Mouse (Mus musculus): ENCODE data around the gene Dnajc6. TPM values are rescaled to one million over a fixed set of nuclear protein-coding genes. Genes with fewer than 3 reads are reported as not detected.
A peak's percentile ranks its signal among the peaks of the same experiment; 100 is the strongest.

Dnajc6 gene
- polyA plus RNA-seq, 1 experiment, result 0.07 TPM

DNA sequence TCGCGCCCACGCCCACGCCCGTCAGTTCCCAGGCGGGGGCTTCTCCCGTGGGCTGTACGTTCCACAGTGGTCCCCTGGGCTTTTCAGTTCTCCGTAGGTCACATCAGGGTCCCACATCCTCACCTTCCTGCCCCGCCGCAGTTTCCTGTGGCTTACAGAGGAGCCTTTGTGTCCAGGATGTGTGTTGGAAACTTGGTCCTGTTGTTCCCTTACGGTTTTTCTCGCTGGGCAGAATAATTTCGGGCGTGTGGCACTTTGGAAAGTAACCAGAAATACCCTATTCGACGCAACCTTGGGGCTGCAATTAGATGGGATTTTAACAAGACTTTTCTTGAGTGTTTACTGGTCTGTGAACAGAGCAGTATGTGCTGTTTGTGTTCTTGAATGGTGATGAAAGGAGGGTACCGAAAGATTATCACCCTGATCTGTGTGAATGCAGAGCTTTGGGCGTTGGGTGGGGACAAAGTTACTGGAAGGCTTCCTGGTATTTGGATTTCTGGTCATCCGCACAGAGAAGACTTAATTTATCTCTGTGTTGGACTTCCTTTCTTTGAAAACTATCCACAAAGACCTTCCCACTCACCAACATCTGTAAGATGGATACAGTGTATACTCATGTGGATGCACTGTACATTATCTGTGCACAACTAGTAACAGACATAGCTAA is 151.7 kb downstream of the Dnajc6 start:
- Histone ChIP-seq H3ac (ENCODE audit: control insufficient read depth, insufficient read length) (peak overlapping the region; percentile 41), H3K4me3 (peak overlapping the region; percentile 52)
- TF ChIP-seq CEBPB (IDR thresholded peaks at IDR 0.05; ENCODE audit: insufficient read depth, poor library complexity, severe bottlenecking) (no peak), TCF3 (IDR thresholded peaks at IDR 0.05; ENCODE audit: insufficient read length, low read depth) (no peak)

DNA sequence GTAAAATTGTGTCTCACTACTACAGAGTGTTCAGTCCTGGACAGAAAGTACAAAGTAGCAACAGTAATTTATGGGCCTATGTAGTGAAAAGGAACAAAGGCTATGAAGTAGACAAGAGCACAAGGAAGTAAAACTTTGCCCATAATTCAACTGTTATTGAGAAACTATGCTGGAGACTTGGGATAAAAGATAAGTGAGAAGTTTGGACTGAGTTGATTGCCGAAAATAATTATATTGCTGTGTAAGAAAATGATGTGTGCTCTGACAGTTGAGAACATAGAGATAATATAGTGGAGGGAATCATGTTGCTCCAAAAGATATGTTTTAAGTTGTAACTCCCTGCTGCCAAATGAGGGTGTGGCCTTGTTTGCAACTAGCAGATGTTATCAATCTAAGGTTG is 152.3 kb downstream of the Dnajc6 start:
- H3K4me3 ChIP-seq, result peak overlapping the region; percentile 52
- H3K4me2 ChIP-seq (ENCODE audit: low read depth), result peak overlapping the region; percentile 70
- peak overlapping the region; percentile 41 for H3ac ChIP-seq (ENCODE audit: control insufficient read depth, insufficient read length)

More for the DNA sequence above, 151.7 kb downstream of the Dnajc6 start:
- no peaks in the 10 kb centered on the region for H3K27me3 ChIP-seq (ENCODE audit: control insufficient read depth, insufficient read depth, insufficient read length)
- H3K4me2 ChIP-seq (ENCODE audit: low read depth), result peak overlapping the region; percentile 70
- H3K36me3 ChIP-seq (ENCODE audit: control insufficient read depth, insufficient read depth), result no peaks in the 10 kb centered on the region
- peaks cover 26% of the 10 kb centered on the region for H3K79me2 ChIP-seq (ENCODE audit: control insufficient read depth, insufficient read depth)

DNA sequence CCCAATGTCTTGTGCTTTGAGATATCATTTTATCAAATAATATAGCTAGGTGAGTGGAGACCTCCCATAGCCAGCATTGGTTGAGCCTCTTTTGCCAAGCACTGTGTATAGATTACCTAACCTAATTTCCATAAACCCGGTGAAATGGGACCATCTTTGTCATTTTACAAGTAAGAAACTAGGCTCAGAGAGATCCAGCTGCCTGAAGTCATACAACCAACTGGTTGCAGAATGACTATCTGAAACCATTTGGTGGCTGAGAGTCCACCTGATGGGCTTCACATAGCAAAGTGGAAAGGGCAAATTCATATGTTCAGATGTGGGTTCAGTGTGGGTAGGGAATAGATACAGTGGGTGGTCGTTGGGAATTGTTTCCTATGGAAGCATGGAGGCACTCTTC is 154.5 kb downstream of the Dnajc6 start:
- H3K4me3 ChIP-seq, result no peak overlapping the region
- H3ac ChIP-seq (ENCODE audit: control insufficient read depth, insufficient read length), result no peak overlapping the region
- H3K36me3 ChIP-seq (ENCODE audit: control insufficient read depth, insufficient read depth), result no peaks in the 10 kb centered on the region
- no peak for TF ChIP-seq CEBPB (IDR thresholded peaks at IDR 0.05; ENCODE audit: insufficient read depth, poor library complexity, severe bottlenecking)
- no peak for TF ChIP-seq SRF (IDR thresholded peaks at IDR 0.05; ENCODE audit: control insufficient read depth, insufficient read length, low read depth)
- TF ChIP-seq TCF12 (IDR thresholded peaks at IDR 0.05; ENCODE audit: insufficient read depth, poor library complexity, severe bottlenecking), result no peak
- no peak for TF ChIP-seq MYOG (IDR thresholded peaks at IDR 0.05; ENCODE audit: control insufficient read depth in 1 of 3, insufficient read depth in 1 of 3, insufficient read length in 2 of 3, low read depth in 2 of 3)
- no peak for TF ChIP-seq TCF3 (IDR thresholded peaks at IDR 0.05; ENCODE audit: insufficient read length, low read depth)
- TF ChIP-seq REST (IDR thresholded peaks at IDR 0.05; ENCODE audit: insufficient read depth, insufficient read length), result no peak
- TF ChIP-seq MAX (IDR thresholded peaks at IDR 0.05; ENCODE audit: low read depth), result no peak
- no peak for TF ChIP-seq MYOD1 (IDR thresholded peaks at IDR 0.05; ENCODE audit: control insufficient read depth in 1 of 3, insufficient read length in 2 of 3, low read depth in 2 of 3)
- TF ChIP-seq E2F4 (IDR thresholded peaks at IDR 0.05; ENCODE audit: insufficient read depth), result no peak
- no peak for TF ChIP-seq POLR2AphosphoS2 (IDR thresholded peaks at IDR 0.05; ENCODE audit: insufficient read length, low read depth)
- TF ChIP-seq USF1 (IDR thresholded peaks at IDR 0.05; ENCODE audit: low read depth), result no peak
- TF ChIP-seq POLR2A (IDR thresholded peaks at IDR 0.05; ENCODE audit: insufficient read length, low read depth), result no peak
- no peaks in the 10 kb centered on the region for H3K27me3 ChIP-seq (ENCODE audit: control insufficient read depth, insufficient read depth, insufficient read length)
- H3K4me2 ChIP-seq (ENCODE audit: low read depth), result no peak overlapping the region
- H3K79me2 ChIP-seq (ENCODE audit: control insufficient read depth, insufficient read depth), result peaks cover 26% of the 10 kb centered on the region

More for the DNA sequence above, 152.3 kb downstream of the Dnajc6 start:
- TF ChIP-seq POLR2AphosphoS2 (IDR thresholded peaks at IDR 0.05; ENCODE audit: insufficient read length, low read depth), result no peak
- no peak for TF ChIP-seq TCF12 (IDR thresholded peaks at IDR 0.05; ENCODE audit: insufficient read depth, poor library complexity, severe bottlenecking)
- TF ChIP-seq TCF3 (IDR thresholded peaks at IDR 0.05; ENCODE audit: insufficient read length, low read depth), result no peak
- TF ChIP-seq MAX (IDR thresholded peaks at IDR 0.05; ENCODE audit: low read depth), result no peak
- no peak for TF ChIP-seq E2F4 (IDR thresholded peaks at IDR 0.05; ENCODE audit: insufficient read depth)
- no peak for TF ChIP-seq REST (IDR thresholded peaks at IDR 0.05; ENCODE audit: insufficient read depth, insufficient read length)
- no peak for TF ChIP-seq SRF (IDR thresholded peaks at IDR 0.05; ENCODE audit: control insufficient read depth, insufficient read length, low read depth)
- no peak for TF ChIP-seq MYOD1 (IDR thresholded peaks at IDR 0.05; ENCODE audit: control insufficient read depth in 1 of 3, insufficient read length in 2 of 3, low read depth in 2 of 3)
- Histone ChIP-seq H3K36me3 (ENCODE audit: control insufficient read depth, insufficient read depth) (no peaks in the 10 kb centered on the region), H3K79me2 (ENCODE audit: control insufficient read depth, insufficient read depth) (peaks cover 26% of the 10 kb centered on the region), H3K27me3 (ENCODE audit: control insufficient read depth, insufficient read depth, insufficient read length) (no peaks in the 10 kb centered on the region)

DNA sequence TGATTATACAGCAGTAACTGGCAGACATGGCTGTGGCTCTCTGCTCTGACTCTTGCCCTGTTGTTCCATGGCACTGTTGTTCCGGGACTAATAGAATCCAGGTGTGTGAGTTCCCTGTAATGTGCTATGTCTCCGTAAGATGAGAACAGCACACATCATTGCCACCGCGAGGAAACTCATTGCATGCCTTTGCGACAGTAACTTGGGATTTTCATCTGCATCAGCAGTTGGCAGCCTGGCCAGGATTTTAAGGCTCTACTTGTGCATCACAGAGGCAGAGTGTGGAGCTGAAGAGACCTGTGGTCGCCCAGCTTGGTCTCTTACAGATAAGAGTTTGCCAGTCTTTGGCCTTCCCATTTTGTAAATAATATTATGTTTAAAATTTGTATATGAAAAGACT is 157.8 kb downstream of the Dnajc6 start:
- H3K36me3 ChIP-seq (ENCODE audit: control insufficient read depth, insufficient read depth), result peaks cover 5% of the 10 kb centered on the region

More for the DNA sequence above, 157.8 kb downstream of the Dnajc6 start:
- Histone ChIP-seq H3K4me3 (no peak overlapping the region), H3K27me3 (ENCODE audit: control insufficient read depth, insufficient read depth, insufficient read length) (no peaks in the 10 kb centered on the region), H3K79me2 (ENCODE audit: control insufficient read depth, insufficient read depth) (peaks cover 13% of the 10 kb centered on the region), H3K4me2 (ENCODE audit: low read depth) (no peak overlapping the region), H3ac (ENCODE audit: control insufficient read depth, insufficient read length) (no peak overlapping the region)
- no peak for TF ChIP-seq REST (IDR thresholded peaks at IDR 0.05; ENCODE audit: insufficient read depth, insufficient read length)
- TF ChIP-seq POLR2A (IDR thresholded peaks at IDR 0.05; ENCODE audit: insufficient read length, low read depth), result no peak
- no peak for TF ChIP-seq TCF12 (IDR thresholded peaks at IDR 0.05; ENCODE audit: insufficient read depth, poor library complexity, severe bottlenecking)
- TF ChIP-seq SRF (IDR thresholded peaks at IDR 0.05; ENCODE audit: control insufficient read depth, insufficient read length, low read depth), result no peak
- TF ChIP-seq USF1 (IDR thresholded peaks at IDR 0.05; ENCODE audit: low read depth), result no peak
- TF ChIP-seq TCF3 (IDR thresholded peaks at IDR 0.05; ENCODE audit: insufficient read length, low read depth), result no peak
- no peak for TF ChIP-seq MYOD1 (IDR thresholded peaks at IDR 0.05; ENCODE audit: control insufficient read depth in 1 of 3, insufficient read length in 2 of 3, low read depth in 2 of 3)
- no peak for TF ChIP-seq MAX (IDR thresholded peaks at IDR 0.05; ENCODE audit: low read depth)
- TF ChIP-seq E2F4 (IDR thresholded peaks at IDR 0.05; ENCODE audit: insufficient read depth), result no peak
- TF ChIP-seq MYOG (IDR thresholded peaks at IDR 0.05; ENCODE audit: control insufficient read depth in 1 of 3, insufficient read depth in 1 of 3, insufficient read length in 2 of 3, low read depth in 2 of 3), result no peak
- TF ChIP-seq CEBPB (IDR thresholded peaks at IDR 0.05; ENCODE audit: insufficient read depth, poor library complexity, severe bottlenecking), result no peak
- TF ChIP-seq POLR2AphosphoS2 (IDR thresholded peaks at IDR 0.05; ENCODE audit: insufficient read length, low read depth), result no peak

All from myocyte (in vitro differentiated cells).